Mouse (Mus musculus) MEL (cell line): Measurements from ENCODE around the gene Syt7. TPM values are rescaled to one million over a fixed set of nuclear protein-coding genes. Genes with fewer than 3 reads are reported as not detected.

ENCODE experiments used
- DNase-seq: peaks from one replicate; pipeline ENCODE4 v3.0.0; 2011; ENCODE audit warnings: low read depth, low spot score
- H3K27ac ChIP-seq: 2 replicates; pipeline ENCODE4 v1.5.1; 2012; ENCODE audit warnings: low read depth, mild to moderate bottlenecking, control low read depth, low read length, moderate library complexity; ENCODE audit not compliant: control insufficient read depth
- H3K27me3 ChIP-seq, 2 experiments: fragments of 150-350 bp in 1 of 2; sonication (generic) in 1 of 2; 2 replicates each; pipeline ENCODE4 v1.6.1; 2012; ENCODE audit warnings: low read length in 2 of 2, mild to moderate bottlenecking in 2 of 2, improper control_type of control experiment in 1 of 2, moderate library complexity in 1 of 2; ENCODE audit not compliant: insufficient read depth in 2 of 2, control insufficient read depth in 1 of 2
- H3K36me3 ChIP-seq, 2 experiments: 2 replicates each; pipeline ENCODE4 v1.6.1; 2012 to 2014; ENCODE audit warnings: low read length in 2 of 2, improper control_type of control experiment in 1 of 2, inconsistent platforms in 1 of 2, mild to moderate bottlenecking in 1 of 2; ENCODE audit not compliant: insufficient read depth in 2 of 2, control insufficient read depth in 1 of 2
- H3K4me1 ChIP-seq, 2 experiments: fragments of 150-350 bp in 1 of 2; sonication (generic) in 1 of 2; 2 replicates each; pipeline ENCODE4 v1.6.1; 2012; ENCODE audit warnings: low read length in 2 of 2, improper control_type of control experiment in 1 of 2, mild to moderate bottlenecking in 1 of 2; ENCODE audit not compliant: insufficient read depth in 2 of 2, control insufficient read depth in 1 of 2
- H3K4me3 ChIP-seq, 2 experiments: fragments of 150-350 bp in 1 of 2; sonication (generic) in 1 of 2; 2 replicates each; pipeline ENCODE4 v1.5.1; 2012; ENCODE audit warnings: low read depth in 2 of 2, low read length in 2 of 2, mild to moderate bottlenecking in 2 of 2, moderate library complexity in 2 of 2, control low read depth in 1 of 2, improper control_type of control experiment in 1 of 2; ENCODE audit not compliant: control insufficient read depth in 1 of 2, insufficient read depth in 1 of 2
- H3K79me2 ChIP-seq: 2 replicates; pipeline ENCODE4 v1.6.1; 2012; ENCODE audit warnings: mild to moderate bottlenecking, low read length, moderate library complexity; ENCODE audit not compliant: control insufficient read depth, poor library complexity, insufficient read depth
- H3K9ac ChIP-seq: 2 replicates; pipeline ENCODE4 v1.6.1; 2012; ENCODE audit warnings: low read depth, mild to moderate bottlenecking, control low read depth, low read length, moderate library complexity; ENCODE audit not compliant: control insufficient read depth, poor library complexity, severe bottlenecking
- H3K9me3 ChIP-seq: fragments of 150-350 bp; sonication (generic); replicated peaks from 2 replicates; pipeline ENCODE4 v1.6.1; 2012; ENCODE audit warnings: mild to moderate bottlenecking, low read length, improper control_type of control experiment, moderate library complexity; ENCODE audit not compliant: insufficient read depth
- CHD2 ChIP-seq: IDR thresholded peaks from 2 replicates; pipeline ENCODE4 v1.6.1; 2011; ENCODE audit warnings: low read length, improper control_type of control experiment
- CTCF ChIP-seq, 3 experiments: IDR thresholded peaks in 2 of 3; conservative IDR thresholded peaks in 1 of 3; 2 replicates each; pipeline ENCODE4 v1.5.1; 2011 to 2012; ENCODE audit warnings: low read length in 3 of 3, low read depth in 2 of 3, mild to moderate bottlenecking in 2 of 3, improper control_type of control experiment in 1 of 3, inconsistent platforms in 1 of 3, mixed read lengths in 1 of 3, moderate library complexity in 1 of 3; ENCODE audit not compliant: control insufficient read depth in 1 of 3, insufficient read depth in 1 of 3, poor library complexity in 1 of 3, severe bottlenecking in 1 of 3
- EP300 ChIP-seq, 2 experiments: IDR thresholded peaks; 2 replicates each; pipeline ENCODE4 v1.6.1; 2011; ENCODE audit warnings: improper control_type of control experiment in 2 of 2, low read length in 2 of 2, low read depth in 1 of 2, mild to moderate bottlenecking in 1 of 2
- GABPA ChIP-seq: IDR thresholded peaks from 2 replicates; pipeline ENCODE4 v1.6.1; 2012; ENCODE audit warnings: low read depth, mild to moderate bottlenecking, inconsistent platforms, low read length, improper control_type of control experiment, moderate library complexity
- JUND ChIP-seq: IDR thresholded peaks from 2 replicates; pipeline ENCODE4 v1.6.1; 2011; ENCODE audit warnings: low read depth, mild to moderate bottlenecking, improper control_type of control experiment, low read length
- MAFK ChIP-seq: IDR thresholded peaks from 2 replicates; pipeline ENCODE4 v1.6.1; 2011; ENCODE audit warnings: low read depth, mild to moderate bottlenecking, low read length, improper control_type of control experiment, borderline replicate concordance
- MXI1 ChIP-seq: IDR thresholded peaks from 2 replicates; pipeline ENCODE4 v1.6.1; 2011; ENCODE audit warnings: mild to moderate bottlenecking, low read depth, low read length, improper control_type of control experiment
- MYB ChIP-seq: IDR thresholded peaks from 2 replicates; pipeline ENCODE4 v1.6.1; 2011; ENCODE audit warnings: mild to moderate bottlenecking, low read depth, low read length, improper control_type of control experiment
- NELFE ChIP-seq: IDR thresholded peaks from 2 replicates; pipeline ENCODE4 v1.6.1; 2011; ENCODE audit warnings: low read depth, low read length, improper control_type of control experiment
- NRF1 ChIP-seq: IDR thresholded peaks from 2 replicates; pipeline ENCODE4 v1.6.1; 2014; ENCODE audit warnings: low read depth, mild to moderate bottlenecking, inconsistent platforms, low read length, improper control_type of control experiment, moderate library complexity; ENCODE audit not compliant: poor library complexity, insufficient read depth, severe bottlenecking
- POLR2A ChIP-seq, 2 experiments: IDR thresholded peaks; 2 replicates each; pipeline ENCODE4 v1.6.1; 2011 to 2012; ENCODE audit warnings: low read length in 2 of 2, mild to moderate bottlenecking in 2 of 2, control low read depth in 1 of 2, improper control_type of control experiment in 1 of 2, low read depth in 1 of 2, moderate library complexity in 1 of 2; ENCODE audit not compliant: control insufficient read depth in 1 of 2, insufficient read depth in 1 of 2, poor library complexity in 1 of 2
- POLR2AphosphoS2 ChIP-seq: IDR thresholded peaks from 2 replicates; pipeline ENCODE4 v1.6.1; 2011; ENCODE audit warnings: low read length, improper control_type of control experiment
- RAD21 ChIP-seq: IDR thresholded peaks from 2 replicates; pipeline ENCODE4 v1.6.1; 2011; ENCODE audit warnings: mild to moderate bottlenecking, low read depth, low read length, improper control_type of control experiment
- SIN3A ChIP-seq: IDR thresholded peaks from 2 replicates; pipeline ENCODE4 v1.6.1; 2012; ENCODE audit warnings: low read length, improper control_type of control experiment, inconsistent platforms
- TAL1 ChIP-seq: IDR thresholded peaks from 2 replicates; pipeline ENCODE4 v1.6.1; 2012; ENCODE audit warnings: mild to moderate bottlenecking, inconsistent platforms, low read length, moderate library complexity, mixed read lengths
- TBP ChIP-seq: IDR thresholded peaks from 2 replicates; pipeline ENCODE4 v1.8.0; 2011; ENCODE audit warnings: low read depth, low read length, improper control_type of control experiment
- TCF12 ChIP-seq: IDR thresholded peaks from 2 replicates; pipeline ENCODE4 v1.6.1; 2014; ENCODE audit warnings: low read depth, mild to moderate bottlenecking, inconsistent platforms, low read length, improper control_type of control experiment, moderate library complexity
- UBTF ChIP-seq: IDR thresholded peaks from 2 replicates; pipeline ENCODE4 v1.6.1; 2012; ENCODE audit warnings: low read depth, mild to moderate bottlenecking, inconsistent platforms, low read length, improper control_type of control experiment, moderate library complexity, borderline replicate concordance; ENCODE audit not compliant: insufficient read depth
- ZC3H11A ChIP-seq: IDR thresholded peaks from 2 replicates; pipeline ENCODE4 v1.6.1; 2012; ENCODE audit warnings: low read depth, mild to moderate bottlenecking, inconsistent platforms, low read length, improper control_type of control experiment
- ZKSCAN1 ChIP-seq: IDR thresholded peaks from 2 replicates; pipeline ENCODE4 v1.6.1; 2012; ENCODE audit warnings: low read depth, mild to moderate bottlenecking, inconsistent platforms, low read length, improper control_type of control experiment, moderate library complexity
- ZNF384 ChIP-seq: IDR thresholded peaks from 2 replicates; pipeline ENCODE4 v1.6.1; 2012; ENCODE audit warnings: low read depth, mild to moderate bottlenecking, inconsistent platforms, low read length, improper control_type of control experiment
- polyA plus RNA-seq, 2 experiments: library from polyadenylated mRNA; stranded (reverse) in 1 of 2; unstranded in 1 of 2; fragments of >175 nt in 1 of 2; fragments of >200 nt in 1 of 2; gene quantifications; 2 replicates each; pipeline versions ENCODE4 v1.2.1 to v1.2.4; 2012; ENCODE audit warnings: low replicate concordance in 2 of 2, low read depth in 1 of 2; ENCODE audit not compliant: insufficient read length in 2 of 2, insufficient read depth in 1 of 2, missing spikeins in 1 of 2
- total RNA-seq: library from RNA; depleted of rRNA; stranded (reverse); fragments of 300-350 nt; gene quantifications from 2 replicates; pipeline ENCODE4 v1.2.3, GENCODE M21; 2012

Syt7 gene
- total and polyA plus RNA-seq, 3 experiments: not detected

DNA sequence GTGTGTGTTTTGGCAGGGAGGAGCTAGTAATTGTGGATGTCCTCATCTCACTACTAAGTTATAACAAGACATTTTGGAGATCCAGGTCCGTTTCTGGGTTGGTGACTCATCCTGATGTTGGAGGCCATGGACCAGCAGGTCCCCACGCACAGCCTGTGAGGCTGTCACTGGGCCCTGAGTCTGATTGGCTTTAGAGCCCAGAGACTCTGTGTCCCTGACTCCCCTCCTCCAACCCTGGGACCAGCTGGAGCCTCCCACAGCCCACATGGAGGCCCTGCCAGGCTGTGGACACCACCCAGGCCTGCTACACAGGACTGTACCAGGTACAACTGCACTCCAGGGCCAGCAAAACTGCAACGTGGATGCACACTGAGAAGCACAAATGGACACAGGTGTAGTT, 84.1 kb downstream of the Syt7 start:
- Histone ChIP-seq H3K27me3 (peaks cover 0 to 2% of the 10 kb centered on the region in 2 experiments; a peak in 1 of 4 replicates), H3K4me1 (no peaks in the 10 kb centered on the region), H3K27ac (no peak overlapping the region), H3K9me3 (no peaks in the 10 kb centered on the region), H3K4me3 (no peak overlapping the region), H3K36me3 (no peaks in the 10 kb centered on the region), H3K9ac (no peak overlapping the region), H3K79me2 (no peaks in the 10 kb centered on the region)
- TF ChIP-seq SIN3A (no peak), NELFE (no peak), CHD2 (no peak), MAFK (no peak), TCF12 (no peak), ZC3H11A (no peak), TBP (no peak), TAL1 (no peak), MYB (no peak), POLR2AphosphoS2 (no peak), RAD21 (no peak), ZKSCAN1 (no peak), NRF1 (no peak)
- no peak for DNase-seq

DNA sequence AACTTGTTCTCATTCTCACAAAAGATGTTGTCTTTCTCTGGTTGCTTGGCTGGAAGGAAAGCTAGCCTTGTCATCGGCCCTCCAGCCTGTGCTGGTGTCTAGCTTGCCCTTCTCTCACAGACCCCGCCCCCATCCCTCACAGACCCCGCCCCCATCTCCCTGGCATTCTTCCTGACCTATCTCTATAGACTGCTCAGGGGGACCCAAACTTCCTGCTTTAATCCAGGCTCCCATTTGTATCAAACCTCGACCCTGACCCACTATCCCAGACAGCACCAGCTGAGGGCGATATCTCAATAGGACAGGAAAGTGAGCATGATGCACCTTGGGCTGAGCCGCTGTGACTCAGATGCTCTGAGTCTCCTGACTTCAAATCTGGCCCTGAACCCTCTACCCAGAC, 84.9 kb downstream of the Syt7 start:
- H3K79me2 ChIP-seq: no peaks in the 10 kb centered on the region
- no peak for DNase-seq
- peaks cover 0 to 2% of the 10 kb centered on the region in 2 experiments; a peak in 1 of 4 replicates for H3K27me3 ChIP-seq
- H3K9ac ChIP-seq: no peak overlapping the region
- TF ChIP-seq CTCF (IDR thresholded peaks at IDR 0.05 in 2 of 3, conservative IDR thresholded peaks at IDR 0.05 in 1 of 3; ENCODE audit: control insufficient read depth in 1 of 3, insufficient read depth in 1 of 3, low read depth in 2 of 3, low read length in 3 of 3, poor library complexity in 1 of 3, severe bottlenecking in 1 of 3): no peak
- TF ChIP-seq TBP: no peak
- TF ChIP-seq UBTF: no peak
- TF ChIP-seq MAFK: no peak
- TF ChIP-seq GABPA: no peak
- no peak for TF ChIP-seq MXI1
- TF ChIP-seq ZNF384: no peak
- TF ChIP-seq ZC3H11A: no peak
- TF ChIP-seq SIN3A: no peak
- no peak for TF ChIP-seq MYB
- no peak for TF ChIP-seq EP300 (IDR thresholded peaks at IDR 0.05; ENCODE audit: low read depth in 1 of 2, low read length in 2 of 2)
- no peak for TF ChIP-seq JUND
- TF ChIP-seq POLR2A (IDR thresholded peaks at IDR 0.05; ENCODE audit: control insufficient read depth in 1 of 2, insufficient read depth in 1 of 2, low read depth in 1 of 2, low read length in 2 of 2, poor library complexity in 1 of 2): no peak
- no peak overlapping the region for H3K4me3 ChIP-seq
- H3K27ac ChIP-seq: no peak overlapping the region
- H3K9me3 ChIP-seq: no peaks in the 10 kb centered on the region
- H3K4me1 ChIP-seq: no peaks in the 10 kb centered on the region
- H3K36me3 ChIP-seq: no peaks in the 10 kb centered on the region
